Mouse (Mus musculus) lung, embryonic 16.5 days (tissue): ENCODE data around the gene Casp9. TPM values are rescaled to one million over a fixed set of nuclear protein-coding genes. Genes with fewer than 3 reads are reported as not detected.

ENCODE experiments used
- ATAC-seq: fragments of 200-750 bp; cut with Nextera tagmentation; 2 replicates; pipeline ENCODE4 v1.8.0; 2017; ENCODE audit warnings: low read depth, mild to moderate bottlenecking, moderate library complexity
- H3K27ac ChIP-seq: fragments of 300-500 bp; sonication (generic); 2 replicates; pipeline ENCODE4 v1.5.1; 2014; ENCODE audit warnings: mild to moderate bottlenecking, control low read depth, low read length
- H3K27me3 ChIP-seq: fragments of 300-500 bp; sonication (generic); 2 replicates; pipeline ENCODE4 v1.6.1; 2014; ENCODE audit warnings: low read depth, low read length, mixed read lengths; ENCODE audit not compliant: control insufficient read depth, insufficient read depth
- H3K36me3 ChIP-seq: fragments of 300-500 bp; sonication (generic); 2 replicates; pipeline ENCODE4 v1.6.1; 2014; ENCODE audit warnings: low read length; ENCODE audit not compliant: control insufficient read depth, insufficient read depth
- H3K4me1 ChIP-seq: fragments of 300-500 bp; sonication (generic); replicated peaks from 2 replicates; pipeline ENCODE4 v1.6.1; 2014; ENCODE audit warnings: low read length, mixed read lengths; ENCODE audit not compliant: control insufficient read depth, insufficient read depth
- H3K4me2 ChIP-seq: fragments of 300-500 bp; sonication (generic); 2 replicates; pipeline ENCODE4 v1.6.1; 2014; ENCODE audit warnings: low read depth, low read length, control low read depth
- H3K4me3 ChIP-seq: fragments of 300-500 bp; sonication (generic); 2 replicates; pipeline ENCODE4 v1.5.1; 2014; ENCODE audit warnings: mild to moderate bottlenecking, low read length, control low read depth
- H3K9ac ChIP-seq: fragments of 300-500 bp; sonication (generic); 2 replicates; pipeline ENCODE4 v1.6.1; 2014; ENCODE audit warnings: low read length, control low read depth
- H3K9me3 ChIP-seq: fragments of 300-500 bp; sonication (generic); 2 replicates; pipeline ENCODE4 v1.6.1; 2016; ENCODE audit warnings: low read length; ENCODE audit not compliant: control insufficient read depth
- WGBS: fragments of 180-500 bp; shearing (Covaris S2); extraction: QIAGEN DNeasy Blood & Tissue Kit; methylation state at CpG from one replicate; pipeline ENCODE4 v1.1.7; 2014; 5-methylcytosine and 5-hydroxymethylcytosine counted together
- polyA plus RNA-seq: library from polyadenylated mRNA; unstranded; fragments of >200 nt; fragmentation: Nextera tagmentation; extraction: Ambion mirVana; gene quantifications from 2 replicates; pipeline ENCODE4 v1.2.1, GENCODE M21; 2015

Casp9 gene
- polyA plus RNA-seq, 1 experiment from 2014 or later, result 23.9 TPM

GRCm38 (mm10) chr4:141864506-141864905 is 71.1 kb downstream of the Casp9 start:
- Histone ChIP-seq H3K36me3 (peaks cover 14% of the 10 kb centered on the region), H3K4me1 (peaks cover 27% of the 10 kb centered on the region), H3K27ac (no peak overlapping the region)

GRCm38 (mm10) chr4:141865006-141865405 is 71.6 kb downstream of the Casp9 start:
- H3K36me3 ChIP-seq, result peaks cover 10% of the 10 kb centered on the region
- H3K9ac ChIP-seq, result no peak overlapping the region
- H3K4me2 ChIP-seq, result no peak overlapping the region
- H3K27me3 ChIP-seq, result no peaks in the 10 kb centered on the region
- no peak overlapping the region for H3K27ac ChIP-seq
- peaks cover 29% of the 10 kb centered on the region for H3K4me1 ChIP-seq
- no peak overlapping the region for H3K4me3 ChIP-seq
- ATAC-seq, result no peak
- WGBS, result 93% methylated on average over 5 of the region's 5 CpGs
- H3K9me3 ChIP-seq, result no peaks in the 10 kb centered on the region

More at GRCm38 (mm10) chr4:141864506-141864905, 71.1 kb downstream of the Casp9 start:
- 89% methylated on average over 8 of the region's 8 CpGs for WGBS
- H3K9ac ChIP-seq, result no peak overlapping the region
- no peak overlapping the region for H3K4me2 ChIP-seq
- no peaks in the 10 kb centered on the region for H3K27me3 ChIP-seq
- H3K9me3 ChIP-seq, result no peaks in the 10 kb centered on the region
- H3K4me3 ChIP-seq, result no peak overlapping the region
- no peak for ATAC-seq

Other genes with a start within 250 kb of the Casp9 start
- gene Fblim1, start 187.5 kb upstream of the Casp9 start, polyA plus RNA-seq, result 71.4 and 76.1 TPM in 2 replicates
- gene Tmem82, start 175.0 kb upstream of the Casp9 start, polyA plus RNA-seq, result 0.99 and 1.1 TPM in 2 replicates
- gene Slc25a34, start 169.8 kb upstream of the Casp9 start, polyA plus RNA-seq, result 0.18 and 0.20 TPM in 2 replicates
- gene Plekhm2, start 128.7 kb upstream of the Casp9 start, polyA plus RNA-seq, result 5.7 and 6.9 TPM in 2 replicates
- gene Rsc1a1, start 108.0 kb upstream of the Casp9 start, polyA plus RNA-seq, result not detected in 2 replicates
- 18.1 and 18.3 TPM in 2 replicates for gene Ddi2, start 70.2 kb upstream of the Casp9 start, polyA plus RNA-seq
- gene Agmat, start 46.9 kb upstream of the Casp9 start, polyA plus RNA-seq, result 0.21 and 1.4 TPM in 2 replicates
- 4.3 and 4.7 TPM in 2 replicates for gene Dnajc16, start 2.7 kb upstream of the Casp9 start, polyA plus RNA-seq
- gene Cela2a, start 32.5 kb downstream of the Casp9 start, polyA plus RNA-seq, result not detected in 2 replicates
- not detected in 2 replicates for gene Ctrc, start 52.7 kb downstream of the Casp9 start, polyA plus RNA-seq
- 97.5 and 98.0 TPM in 2 replicates for gene Efhd2, start 81.3 kb downstream of the Casp9 start, polyA plus RNA-seq
- 3.2 and 3.3 TPM in 2 replicates for gene Fhad1, start 221.5 kb downstream of the Casp9 start, polyA plus RNA-seq